Mouse (Mus musculus): ENCODE data around the gene Lnx1. TPM values are rescaled to one million over a fixed set of nuclear protein-coding genes. Genes with fewer than 3 reads are reported as not detected.

The Lnx1 gene
- polyA plus RNA-seq, 1 experiment from 2014 or later, result 3.2 TPM

DNA sequence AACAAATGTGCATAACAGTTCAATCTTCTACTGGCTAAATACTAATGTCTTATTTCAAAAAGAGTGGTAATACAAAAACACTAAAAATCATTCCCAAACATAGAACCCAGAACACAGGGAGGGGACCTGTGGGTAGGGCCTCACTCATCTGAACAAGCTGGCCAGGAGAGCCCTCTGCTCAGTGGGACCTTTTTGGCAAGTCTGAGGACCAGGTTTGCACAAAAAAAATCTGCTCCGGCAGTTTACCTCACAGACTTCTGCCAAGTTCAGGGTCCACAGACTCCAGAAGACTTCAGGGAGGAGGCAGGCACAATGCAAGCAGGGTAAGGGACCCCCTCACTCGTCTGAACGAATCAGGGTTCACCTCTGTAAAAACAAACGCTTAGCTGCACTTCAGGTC lies 42.9 kb downstream of the Lnx1 start:
- Histone ChIP-seq H3K27me3 (ENCODE audit: insufficient read depth, low read length) (no peaks in the 10 kb centered on the region), H3K4me1 (ENCODE audit: insufficient read depth, low read length) (peaks cover 7% of the 10 kb centered on the region; the same call in 1 of the 2 replicates), H3K27ac (ENCODE audit: low read length) (no peak overlapping the region), H3K9ac (replicated peaks; ENCODE audit: low read length) (no peak overlapping the region), H3K4me2 (replicated peaks; ENCODE audit: low read depth, low read length) (no peak overlapping the region), H3K9me3 (ENCODE audit: low read length) (no peaks in the 10 kb centered on the region), H3K36me3 (ENCODE audit: insufficient read depth, low read length) (no peaks in the 10 kb centered on the region), H3K4me3 (ENCODE audit: low read length) (no peak overlapping the region)
- WGBS, result 35% methylated on average over 4 of the region's 4 CpGs
- no peak for ATAC-seq (ENCODE audit: low FRiP score, low TSS enrichment)

DNA sequence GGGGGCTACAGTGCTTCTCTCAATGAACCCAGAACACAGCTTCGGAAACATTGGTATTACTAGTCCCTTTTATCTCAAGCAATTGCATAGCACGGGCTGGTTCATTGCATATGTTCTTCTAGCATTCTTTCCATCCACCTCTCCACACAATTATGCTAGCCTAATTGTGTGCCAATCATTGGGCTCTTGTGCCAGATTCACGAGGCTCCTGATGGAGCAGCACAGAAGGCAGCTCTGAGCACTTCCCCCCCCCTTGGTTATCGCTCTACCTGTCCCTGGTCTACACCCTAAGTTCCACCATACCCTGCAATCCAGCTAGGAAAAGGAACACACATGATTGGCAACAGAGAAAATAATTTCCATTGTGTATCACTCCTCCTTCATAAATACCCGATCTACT lies 43.4 kb downstream of the Lnx1 start:
- Histone ChIP-seq H3K4me3 (ENCODE audit: low read length) (no peak overlapping the region), H3K9ac (replicated peaks; ENCODE audit: low read length) (no peak overlapping the region), H3K4me2 (replicated peaks; ENCODE audit: low read depth, low read length) (no peak overlapping the region), H3K9me3 (ENCODE audit: low read length) (no peaks in the 10 kb centered on the region), H3K27me3 (ENCODE audit: insufficient read depth, low read length) (no peaks in the 10 kb centered on the region), H3K27ac (ENCODE audit: low read length) (no peak overlapping the region), H3K36me3 (ENCODE audit: insufficient read depth, low read length) (no peaks in the 10 kb centered on the region), H3K4me1 (ENCODE audit: insufficient read depth, low read length) (peaks cover 7% of the 10 kb centered on the region; the same call in 1 of the 2 replicates)
- no peak for ATAC-seq (ENCODE audit: low FRiP score, low TSS enrichment)
- 88% methylated on average over 5 of the region's 5 CpGs for WGBS

DNA sequence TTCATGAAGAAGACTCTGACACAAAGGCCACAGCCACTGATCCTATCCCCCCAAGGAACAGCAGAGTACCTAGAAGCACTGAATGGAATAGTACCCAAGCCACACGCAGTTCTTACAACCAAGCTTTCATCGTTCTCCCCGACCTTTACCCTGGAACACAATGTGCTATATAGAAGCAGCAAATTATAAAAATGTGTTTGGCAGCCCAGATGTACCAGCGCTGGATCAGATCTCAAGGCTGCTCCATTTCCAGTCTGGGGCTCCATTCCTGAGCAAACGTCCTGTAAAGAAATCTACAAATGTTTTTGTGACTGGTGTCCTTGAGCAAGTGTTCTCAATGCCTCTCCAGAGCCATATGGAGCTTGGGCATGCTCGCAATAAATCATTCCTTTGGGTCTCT lies 44.8 kb downstream of the Lnx1 start:
- no peak overlapping the region for H3K9ac ChIP-seq (replicated peaks; ENCODE audit: low read length)
- H3K4me3 ChIP-seq (ENCODE audit: low read length), result no peak overlapping the region
- no peak overlapping the region for H3K27ac ChIP-seq (ENCODE audit: low read length)
- H3K4me1 ChIP-seq (ENCODE audit: insufficient read depth, low read length), result peaks cover 7% of the 10 kb centered on the region; the same call in 1 of the 2 replicates
- H3K36me3 ChIP-seq (ENCODE audit: insufficient read depth, low read length), result no peaks in the 10 kb centered on the region
- WGBS, result 84% methylated on average over 6 of the region's 6 CpGs
- H3K4me2 ChIP-seq (replicated peaks; ENCODE audit: low read depth, low read length), result no peak overlapping the region
- H3K27me3 ChIP-seq (ENCODE audit: insufficient read depth, low read length), result no peaks in the 10 kb centered on the region
- no peak for ATAC-seq (ENCODE audit: low FRiP score, low TSS enrichment)
- no peaks in the 10 kb centered on the region for H3K9me3 ChIP-seq (ENCODE audit: low read length)

DNA sequence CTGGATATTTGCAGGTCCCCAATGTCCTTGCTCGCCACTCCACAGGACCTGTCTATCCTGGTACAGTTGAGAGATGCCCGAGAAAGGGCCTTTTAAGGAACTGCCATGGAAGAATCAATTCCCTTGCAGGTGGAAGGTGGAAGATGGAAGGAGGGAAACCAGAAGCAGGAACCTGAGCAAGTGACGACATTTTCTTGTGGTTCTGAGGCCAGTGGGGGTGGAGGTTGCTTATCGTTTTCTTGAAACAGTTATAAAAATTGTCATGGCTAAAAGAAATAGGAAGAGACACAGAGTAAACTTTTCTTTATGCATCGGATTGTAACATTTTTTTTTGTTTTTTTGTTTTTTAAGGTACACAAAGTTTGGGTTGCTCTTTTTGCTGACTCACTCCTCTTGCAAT lies 46.3 kb downstream of the Lnx1 start:
- WGBS, result 90% methylated on average over 5 of the region's 5 CpGs
- ATAC-seq (ENCODE audit: low FRiP score, low TSS enrichment), result no peak
- no peaks in the 10 kb centered on the region for H3K9me3 ChIP-seq (ENCODE audit: low read length)
- no peak overlapping the region for H3K4me2 ChIP-seq (replicated peaks; ENCODE audit: low read depth, low read length)
- no peak overlapping the region for H3K4me3 ChIP-seq (ENCODE audit: low read length)
- no peaks in the 10 kb centered on the region for H3K27me3 ChIP-seq (ENCODE audit: insufficient read depth, low read length)
- peaks cover 7% of the 10 kb centered on the region; the same call in 1 of the 2 replicates for H3K4me1 ChIP-seq (ENCODE audit: insufficient read depth, low read length)
- H3K27ac ChIP-seq (ENCODE audit: low read length), result no peak overlapping the region
- no peak overlapping the region for H3K9ac ChIP-seq (replicated peaks; ENCODE audit: low read length)
- no peaks in the 10 kb centered on the region for H3K36me3 ChIP-seq (ENCODE audit: insufficient read depth, low read length)

DNA sequence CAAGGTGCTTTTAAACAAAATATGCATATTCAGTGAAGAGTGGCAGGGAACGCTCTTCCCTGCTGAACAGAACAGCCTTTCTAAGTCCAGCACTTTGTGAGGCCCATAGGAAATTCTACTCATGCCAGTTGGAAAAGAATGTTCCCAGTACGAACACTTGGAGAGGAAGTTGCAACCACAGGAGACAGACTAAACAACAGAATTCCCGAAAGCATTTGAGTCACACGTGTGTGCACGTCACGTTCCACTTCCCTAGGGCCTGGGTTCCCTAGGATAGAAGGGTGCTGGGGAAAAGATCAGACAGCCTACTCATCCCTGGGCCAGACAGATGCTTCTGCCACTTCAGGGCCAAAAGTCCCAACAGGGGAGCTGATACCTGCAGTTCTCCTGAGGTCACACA lies 48.2 kb downstream of the Lnx1 start:
- Histone ChIP-seq H3K4me2 (replicated peaks; ENCODE audit: low read depth, low read length) (no peak overlapping the region), H3K9ac (replicated peaks; ENCODE audit: low read length) (no peak overlapping the region), H3K36me3 (ENCODE audit: insufficient read depth, low read length) (no peaks in the 10 kb centered on the region), H3K4me1 (ENCODE audit: insufficient read depth, low read length) (no peaks in the 10 kb centered on the region), H3K27ac (ENCODE audit: low read length) (no peak overlapping the region), H3K9me3 (ENCODE audit: low read length) (no peaks in the 10 kb centered on the region), H3K27me3 (ENCODE audit: insufficient read depth, low read length) (no peaks in the 10 kb centered on the region), H3K4me3 (ENCODE audit: low read length) (no peak overlapping the region)
- 78% methylated on average over 6 of the region's 6 CpGs for WGBS
- no peak for ATAC-seq (ENCODE audit: low FRiP score, low TSS enrichment)

DNA sequence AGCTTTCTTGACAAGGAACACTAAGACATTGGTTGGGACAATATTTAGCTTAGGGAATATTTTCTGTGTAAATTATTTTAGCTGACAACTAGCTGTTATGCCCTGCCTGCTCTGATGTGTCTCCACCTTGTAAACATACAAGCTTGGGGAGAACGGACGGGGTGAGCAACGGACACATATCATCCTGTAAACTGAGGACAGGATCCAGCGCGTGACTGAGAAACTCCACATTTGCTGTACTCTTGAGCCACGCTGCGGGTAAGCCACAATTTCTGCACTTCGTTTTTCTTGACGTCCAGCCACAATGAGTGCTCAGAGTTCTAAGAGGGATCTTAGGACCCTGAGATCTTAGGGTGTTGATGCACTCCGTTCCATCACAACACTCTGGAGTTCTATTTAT lies 48.9 kb downstream of the Lnx1 start:
- no peak for ATAC-seq (ENCODE audit: low FRiP score, low TSS enrichment)
- Histone ChIP-seq H3K36me3 (ENCODE audit: insufficient read depth, low read length) (no peaks in the 10 kb centered on the region), H3K9me3 (ENCODE audit: low read length) (no peaks in the 10 kb centered on the region), H3K27me3 (ENCODE audit: insufficient read depth, low read length) (no peaks in the 10 kb centered on the region), H3K9ac (replicated peaks; ENCODE audit: low read length) (no peak overlapping the region), H3K4me3 (ENCODE audit: low read length) (no peak overlapping the region), H3K27ac (ENCODE audit: low read length) (no peak overlapping the region), H3K4me1 (ENCODE audit: insufficient read depth, low read length) (no peaks in the 10 kb centered on the region), H3K4me2 (replicated peaks; ENCODE audit: low read depth, low read length) (no peak overlapping the region)
- WGBS, result 80% methylated on average over 10 of the region's 10 CpGs

DNA sequence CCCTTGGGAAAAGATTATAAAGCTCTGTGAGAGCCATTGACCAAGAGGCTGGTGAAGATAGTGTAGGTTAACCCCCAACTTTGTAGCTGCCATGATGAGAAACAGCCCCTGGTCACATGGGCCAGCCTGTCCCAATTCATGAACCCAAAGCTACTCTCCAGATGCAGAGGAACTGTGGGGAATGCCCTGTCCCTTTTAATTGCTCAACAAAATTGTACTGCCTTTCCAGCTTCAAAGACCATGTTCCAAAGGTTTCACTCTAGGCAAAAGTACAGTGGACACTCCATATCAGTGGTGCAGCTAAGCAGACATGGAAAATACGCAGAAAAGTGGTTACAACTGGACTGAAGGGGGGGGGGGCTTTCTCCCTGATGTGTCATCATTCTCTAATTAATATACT lies 53.6 kb downstream of the Lnx1 start:
- 100% methylated on average over 1 of the region's 1 CpGs for WGBS
- no peak overlapping the region for H3K4me3 ChIP-seq (ENCODE audit: low read length)
- no peaks in the 10 kb centered on the region for H3K27me3 ChIP-seq (ENCODE audit: insufficient read depth, low read length)
- no peaks in the 10 kb centered on the region for H3K9me3 ChIP-seq (ENCODE audit: low read length)
- H3K9ac ChIP-seq (replicated peaks; ENCODE audit: low read length), result no peak overlapping the region
- no peaks in the 10 kb centered on the region for H3K4me1 ChIP-seq (ENCODE audit: insufficient read depth, low read length)
- no peak overlapping the region for H3K4me2 ChIP-seq (replicated peaks; ENCODE audit: low read depth, low read length)
- H3K27ac ChIP-seq (ENCODE audit: low read length), result no peak overlapping the region
- ATAC-seq (ENCODE audit: low FRiP score, low TSS enrichment), result no peak
- no peaks in the 10 kb centered on the region for H3K36me3 ChIP-seq (ENCODE audit: insufficient read depth, low read length)

DNA sequence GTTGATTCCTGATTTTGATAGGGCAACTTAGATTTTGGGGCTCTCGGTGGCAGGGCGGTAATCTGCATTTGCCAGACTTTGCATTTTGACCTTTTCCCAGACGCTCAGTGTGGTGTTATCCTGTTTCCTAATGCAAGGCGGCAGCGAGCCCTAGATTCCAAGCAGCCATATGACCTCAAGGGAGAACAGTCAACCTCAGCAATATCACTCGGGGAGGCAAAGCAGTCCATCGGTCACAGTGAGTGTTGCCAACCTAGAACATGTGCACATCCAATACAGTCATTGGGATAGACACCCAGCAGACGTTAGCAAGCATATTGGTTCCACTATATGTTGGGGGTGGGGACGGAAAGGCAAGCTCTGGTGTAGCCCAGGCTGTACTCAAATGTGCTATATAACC lies 54.5 kb downstream of the Lnx1 start:
- H3K27me3 ChIP-seq (ENCODE audit: insufficient read depth, low read length), result no peaks in the 10 kb centered on the region
- no peak overlapping the region for H3K9ac ChIP-seq (replicated peaks; ENCODE audit: low read length)
- H3K27ac ChIP-seq (ENCODE audit: low read length), result no peak overlapping the region
- no peak for ATAC-seq (ENCODE audit: low FRiP score, low TSS enrichment)
- no peak overlapping the region for H3K4me3 ChIP-seq (ENCODE audit: low read length)
- no peak overlapping the region for H3K4me2 ChIP-seq (replicated peaks; ENCODE audit: low read depth, low read length)
- no peaks in the 10 kb centered on the region for H3K4me1 ChIP-seq (ENCODE audit: insufficient read depth, low read length)
- WGBS, result 84% methylated on average over 9 of the region's 9 CpGs
- no peaks in the 10 kb centered on the region for H3K36me3 ChIP-seq (ENCODE audit: insufficient read depth, low read length)
- H3K9me3 ChIP-seq (ENCODE audit: low read length), result no peaks in the 10 kb centered on the region

DNA sequence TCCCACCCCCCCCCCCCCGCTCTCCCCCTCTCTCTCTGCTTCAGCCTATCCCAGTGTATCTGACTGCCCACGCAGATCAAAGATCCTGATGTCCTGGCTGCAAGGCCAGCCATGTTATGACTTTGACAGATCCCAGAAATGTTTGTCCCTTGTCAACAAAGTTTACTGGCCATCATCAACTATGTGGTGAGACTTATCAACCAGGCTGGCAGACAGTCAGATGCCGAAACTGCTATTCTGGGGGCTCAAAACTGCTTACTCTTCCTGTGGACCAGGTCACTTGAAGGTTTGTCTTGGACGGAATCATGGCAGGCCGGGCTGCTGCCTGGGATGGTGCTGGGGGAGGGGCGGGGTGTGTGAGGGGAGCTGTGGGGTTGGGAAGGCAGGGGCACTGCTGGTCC lies 55.1 kb downstream of the Lnx1 start:
- 46% methylated on average over 5 of the region's 6 CpGs for WGBS
- no peak for ATAC-seq (ENCODE audit: low FRiP score, low TSS enrichment)
- H3K4me1 ChIP-seq (ENCODE audit: insufficient read depth, low read length), result no peaks in the 10 kb centered on the region

DNA sequence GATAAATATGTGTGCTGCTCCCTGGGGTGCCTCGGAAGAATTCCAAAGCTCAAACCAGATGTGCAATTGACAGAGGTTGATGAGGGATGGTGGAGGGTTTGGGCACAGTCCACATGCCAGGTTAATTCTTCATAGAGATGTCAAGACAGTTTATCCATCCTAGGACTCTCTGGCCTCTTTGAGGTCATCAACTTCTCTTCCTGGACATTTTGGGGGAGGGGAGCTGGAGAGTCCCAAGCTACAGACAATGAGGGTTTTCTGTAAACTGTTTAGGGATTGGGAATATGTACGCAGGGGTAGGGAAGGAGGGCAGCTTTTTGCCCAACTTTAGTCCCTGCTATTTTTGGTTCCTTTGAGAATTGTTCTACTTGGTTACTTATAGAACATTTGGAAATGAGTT lies 60.4 kb downstream of the Lnx1 start:
- WGBS, result 92% methylated on average over 2 of the region's 2 CpGs
- Histone ChIP-seq H3K9ac (replicated peaks; ENCODE audit: low read length) (no peak overlapping the region), H3K36me3 (ENCODE audit: insufficient read depth, low read length) (no peaks in the 10 kb centered on the region), H3K9me3 (ENCODE audit: low read length) (no peaks in the 10 kb centered on the region), H3K27ac (ENCODE audit: low read length) (no peak overlapping the region), H3K27me3 (ENCODE audit: insufficient read depth, low read length) (no peaks in the 10 kb centered on the region), H3K4me2 (replicated peaks; ENCODE audit: low read depth, low read length) (no peak overlapping the region), H3K4me3 (ENCODE audit: low read length) (no peak overlapping the region), H3K4me1 (ENCODE audit: insufficient read depth, low read length) (0 out of 2 replicates have a peak, but pooled peaks cover 5% of the 10 kb centered on the region)
- ATAC-seq (ENCODE audit: low FRiP score, low TSS enrichment), result no peak

More for the DNA sequence above, 55.1 kb downstream of the Lnx1 start:
- H3K4me2 ChIP-seq (replicated peaks; ENCODE audit: low read depth, low read length), result no peak overlapping the region
- no peak overlapping the region for H3K27ac ChIP-seq (ENCODE audit: low read length)
- no peak overlapping the region for H3K4me3 ChIP-seq (ENCODE audit: low read length)
- H3K27me3 ChIP-seq (ENCODE audit: insufficient read depth, low read length), result no peaks in the 10 kb centered on the region
- no peaks in the 10 kb centered on the region for H3K36me3 ChIP-seq (ENCODE audit: insufficient read depth, low read length)
- H3K9ac ChIP-seq (replicated peaks; ENCODE audit: low read length), result no peak overlapping the region
- no peaks in the 10 kb centered on the region for H3K9me3 ChIP-seq (ENCODE audit: low read length)

DNA sequence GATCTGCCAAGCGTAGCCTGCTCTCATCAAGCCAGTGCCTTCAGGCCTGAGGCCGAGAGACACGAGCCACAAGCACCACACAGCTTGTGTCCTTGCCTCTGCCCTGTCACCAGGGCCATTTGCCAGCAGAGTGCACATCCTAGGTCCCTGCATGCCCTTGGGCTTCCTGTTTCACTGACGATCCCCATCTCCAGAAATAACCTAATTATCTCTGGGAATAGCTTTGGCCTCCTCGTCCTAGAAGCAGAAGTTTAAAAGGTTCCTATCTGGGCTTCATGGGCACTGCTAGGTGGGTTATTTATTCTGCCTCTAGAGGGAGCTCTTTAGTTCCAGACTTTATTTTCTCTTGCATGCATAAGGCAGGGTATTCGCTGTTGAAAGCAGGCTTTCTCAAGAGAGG lies 61.7 kb downstream of the Lnx1 start:
- Histone ChIP-seq H3K4me2 (replicated peaks; ENCODE audit: low read depth, low read length) (no peak overlapping the region), H3K27me3 (ENCODE audit: insufficient read depth, low read length) (no peaks in the 10 kb centered on the region), H3K36me3 (ENCODE audit: insufficient read depth, low read length) (no peaks in the 10 kb centered on the region), H3K9me3 (ENCODE audit: low read length) (no peaks in the 10 kb centered on the region), H3K4me1 (ENCODE audit: insufficient read depth, low read length) (0 out of 2 replicates have a peak, but pooled peaks cover 5% of the 10 kb centered on the region), H3K9ac (replicated peaks; ENCODE audit: low read length) (no peak overlapping the region), H3K4me3 (ENCODE audit: low read length) (no peak overlapping the region), H3K27ac (ENCODE audit: low read length) (no peak overlapping the region)
- ATAC-seq (ENCODE audit: low FRiP score, low TSS enrichment), result no peak
- 44% methylated on average over 6 of the region's 6 CpGs for WGBS

Measured in kidney, embryonic 16.5 days (tissue).